Mouse (Mus musculus): ENCODE measurements around the gene Sgsh. TPM values are rescaled to one million over a fixed set of nuclear protein-coding genes. Genes with fewer than 3 reads are reported as not detected.

The Sgsh gene
- total RNA-seq, 1 experiment from 2014 or later, result 17.9 TPM

DNA sequence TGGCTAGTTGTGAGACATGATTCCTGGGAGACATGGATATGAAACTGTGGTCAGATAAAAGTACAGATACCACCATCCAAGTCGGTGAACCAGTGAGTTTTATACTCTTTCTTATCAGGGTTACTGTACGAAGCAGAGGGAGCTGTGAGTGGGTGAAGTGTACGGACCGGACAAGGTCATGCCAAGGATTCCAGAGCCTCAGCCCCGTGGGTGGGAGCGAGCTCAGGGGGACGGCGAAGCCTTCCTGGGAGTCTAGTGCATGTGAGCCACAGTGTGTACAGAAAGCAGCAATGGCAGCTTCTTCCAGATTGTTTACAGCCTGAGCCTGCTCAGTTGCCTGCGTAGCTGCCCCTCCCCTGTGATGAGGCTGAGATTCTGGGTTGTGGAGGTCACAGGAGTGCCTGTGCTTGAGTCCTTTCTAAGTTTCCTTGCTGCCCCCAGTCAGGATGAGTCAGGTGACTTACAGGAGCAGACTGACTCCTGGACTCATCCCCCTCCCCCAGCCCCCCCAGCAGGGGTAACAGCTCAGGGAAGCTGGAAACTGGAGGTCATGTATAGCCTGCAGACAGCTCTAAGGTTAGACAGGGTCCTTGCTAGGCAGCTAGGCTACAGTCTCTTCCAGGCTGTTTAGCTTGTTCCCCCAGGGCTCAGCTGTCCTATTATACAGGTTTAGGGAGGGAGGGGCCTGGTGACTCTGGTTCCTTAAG, 26.4 kb upstream of the Sgsh start:
- no peak for ATAC-seq (ENCODE audit: extremely low read depth, insufficient number of reproducible peaks, low FRiP score, poor library complexity, severe bottlenecking)

GRCm38 (mm10) chr11:119378551-119378950, 23.2 kb upstream of the Sgsh start:
- ATAC-seq (ENCODE audit: extremely low read depth, insufficient number of reproducible peaks, low FRiP score, poor library complexity, severe bottlenecking), result no peak

- peak; percentile 59 for ATAC-seq (ENCODE audit: extremely low read depth, insufficient number of reproducible peaks, low FRiP score, poor library complexity, severe bottlenecking)
Measured at GRCm38 (mm10) chr11:119377326-119377725, 22.0 kb upstream of the Sgsh start.

GRCm38 (mm10) chr11:119375425-119375824, 20.1 kb upstream of the Sgsh start:
- ATAC-seq (ENCODE audit: extremely low read depth, insufficient number of reproducible peaks, low FRiP score, poor library complexity, severe bottlenecking), result no peak

- ATAC-seq (ENCODE audit: extremely low read depth, insufficient number of reproducible peaks, low FRiP score, poor library complexity, severe bottlenecking), result peak; percentile 95
Measured at GRCm38 (mm10) chr11:119363534-119364145, 8.3 kb upstream of the Sgsh start.

- no peak for ATAC-seq (ENCODE audit: extremely low read depth, insufficient number of reproducible peaks, low FRiP score, poor library complexity, severe bottlenecking)
Measured at GRCm38 (mm10) chr11:119362769-119363533, 7.6 kb upstream of the Sgsh start.

DNA sequence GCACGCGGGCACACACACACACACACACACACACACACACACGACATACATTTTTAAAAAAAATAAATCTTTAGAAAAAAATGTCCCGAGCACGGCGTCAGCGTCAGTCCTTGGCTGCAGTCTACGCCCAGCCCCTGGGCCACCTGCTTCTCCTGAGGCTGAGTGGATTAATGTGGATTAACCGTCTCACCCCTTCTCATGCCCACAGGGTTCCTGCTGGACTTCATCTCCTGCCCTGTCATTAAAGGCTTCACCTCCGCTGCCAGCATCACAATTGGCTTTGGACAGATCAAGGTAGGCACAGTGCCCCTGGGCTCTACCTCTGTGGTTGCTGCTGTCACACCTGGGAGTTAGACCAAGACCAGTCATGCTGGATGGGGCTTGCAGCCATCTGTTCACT, 3.8 kb upstream of the Sgsh start:
- no peak for ATAC-seq (ENCODE audit: extremely low read depth, insufficient number of reproducible peaks, low FRiP score, poor library complexity, severe bottlenecking)

DNA sequence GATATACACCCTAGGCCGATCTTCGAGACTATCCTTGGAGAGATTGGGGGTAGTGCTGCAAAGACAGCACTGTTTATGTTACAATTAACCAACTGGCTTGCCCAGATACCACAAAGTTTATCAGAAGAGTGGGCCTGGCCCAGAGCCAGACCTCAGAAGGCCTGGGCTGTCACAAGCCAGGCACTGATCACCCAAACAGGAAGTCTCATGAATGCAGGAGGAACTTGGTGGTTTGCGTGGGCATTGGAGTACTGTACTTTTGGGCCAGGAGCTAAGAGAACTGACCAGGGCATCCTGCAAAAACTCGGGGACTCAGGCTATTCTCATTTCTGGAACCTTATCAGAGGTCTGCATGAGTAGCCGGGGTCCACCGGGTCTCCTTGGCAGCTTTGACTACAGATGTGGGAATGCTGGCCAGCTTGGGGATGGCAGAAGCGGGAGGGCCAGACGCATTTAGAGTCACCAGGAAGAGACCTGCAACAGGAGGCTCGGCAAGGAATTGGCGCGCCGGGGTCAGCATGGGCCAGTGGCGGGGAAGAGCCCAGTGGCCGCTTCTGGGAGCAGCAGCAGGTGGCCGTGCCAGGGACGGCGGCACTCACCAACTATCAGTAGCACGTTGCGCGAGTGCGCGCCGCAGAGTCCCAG, 416 bp downstream of the Sgsh start:
- peak; percentile 54; the same call in 1 of the 2 replicates for ATAC-seq (ENCODE audit: extremely low read depth, insufficient number of reproducible peaks, low FRiP score, poor library complexity, severe bottlenecking)

DNA sequence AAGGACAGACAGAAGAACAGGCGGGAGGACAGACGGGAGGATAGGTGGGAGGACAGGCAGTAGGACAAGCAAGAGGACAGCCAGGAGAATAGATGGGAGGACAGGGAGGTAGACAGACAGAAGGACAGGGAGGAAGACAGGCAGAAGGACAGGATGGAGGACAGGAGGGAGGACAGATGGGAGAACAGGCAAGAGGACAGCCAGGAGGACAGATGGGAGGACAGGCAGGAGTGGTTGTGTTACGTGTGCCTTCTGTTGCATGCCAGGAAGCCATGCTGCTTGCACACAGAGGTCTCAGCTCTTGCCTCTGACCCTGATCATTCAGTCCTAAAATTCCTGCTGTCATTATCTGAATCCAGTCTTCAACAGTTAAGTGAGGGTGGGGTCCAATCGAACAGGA, 1.4 kb downstream of the Sgsh start:
- ATAC-seq (ENCODE audit: extremely low read depth, insufficient number of reproducible peaks, low FRiP score, poor library complexity, severe bottlenecking), result no peak

GRCm38 (mm10) chr11:119352113-119352512, 3.2 kb downstream of the Sgsh start:
- peak; percentile 59 for ATAC-seq (ENCODE audit: extremely low read depth, insufficient number of reproducible peaks, low FRiP score, poor library complexity, severe bottlenecking)

DNA sequence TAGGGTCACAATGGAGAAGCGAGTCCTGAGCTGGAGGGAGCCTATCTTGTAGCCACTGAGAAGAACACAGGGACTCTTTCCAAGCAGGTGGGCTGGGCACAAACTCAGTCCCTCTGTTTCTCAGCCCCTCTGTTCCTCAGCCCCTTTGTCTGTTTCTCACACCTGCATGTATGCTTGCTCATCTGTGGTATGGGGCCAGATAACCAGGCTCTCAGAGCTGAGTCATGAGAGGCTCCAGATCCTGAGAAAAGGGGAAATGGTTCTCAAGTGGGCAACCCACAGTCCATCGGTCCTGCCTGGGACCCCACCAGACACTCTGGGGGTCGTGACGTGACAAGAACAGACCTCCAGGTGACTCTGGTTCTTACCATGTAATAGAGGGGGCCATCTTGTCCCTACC, 8.2 kb downstream of the Sgsh start:
- ATAC-seq (ENCODE audit: extremely low read depth, insufficient number of reproducible peaks, low FRiP score, poor library complexity, severe bottlenecking), result no peak

- no peak for ATAC-seq (ENCODE audit: extremely low read depth, insufficient number of reproducible peaks, low FRiP score, poor library complexity, severe bottlenecking)
Measured at GRCm38 (mm10) chr11:119344865-119345264, 10.5 kb downstream of the Sgsh start.

GRCm38 (mm10) chr11:119344178-119344577, 11.2 kb downstream of the Sgsh start:
- ATAC-seq (ENCODE audit: extremely low read depth, insufficient number of reproducible peaks, low FRiP score, poor library complexity, severe bottlenecking), result no peak

DNA sequence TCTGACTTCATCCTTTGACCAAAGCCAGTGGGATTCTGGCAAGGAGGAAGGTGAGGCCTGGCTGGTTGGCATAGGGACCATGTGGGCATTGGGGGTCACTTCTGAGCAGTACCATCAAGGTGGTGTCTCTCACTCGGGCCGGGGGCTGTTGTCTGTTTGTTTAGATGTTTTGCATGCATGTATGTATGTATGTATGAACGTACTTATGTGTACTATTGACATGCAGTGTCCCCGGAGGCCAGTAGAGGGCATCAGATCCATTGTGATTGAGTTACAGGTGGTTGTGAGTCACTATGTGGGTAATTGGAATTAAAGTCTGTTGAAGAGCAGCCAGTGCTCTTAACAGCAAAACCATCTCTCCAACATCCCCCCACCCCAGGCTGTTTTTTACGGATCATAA, 15.7 kb downstream of the Sgsh start:
- ATAC-seq (ENCODE audit: extremely low read depth, insufficient number of reproducible peaks, low FRiP score, poor library complexity, severe bottlenecking), result peak; percentile 87

- no peak for ATAC-seq (ENCODE audit: extremely low read depth, insufficient number of reproducible peaks, low FRiP score, poor library complexity, severe bottlenecking)
Measured at GRCm38 (mm10) chr11:119339179-119339578, 16.2 kb downstream of the Sgsh start.

GRCm38 (mm10) chr11:119338271-119339059, 16.9 kb downstream of the Sgsh start:
- no peak for ATAC-seq (ENCODE audit: extremely low read depth, insufficient number of reproducible peaks, low FRiP score, poor library complexity, severe bottlenecking)

GRCm38 (mm10) chr11:119331970-119332369, 23.4 kb downstream of the Sgsh start:
- no peak for ATAC-seq (ENCODE audit: extremely low read depth, insufficient number of reproducible peaks, low FRiP score, poor library complexity, severe bottlenecking)

- ATAC-seq (ENCODE audit: extremely low read depth, insufficient number of reproducible peaks, low FRiP score, poor library complexity, severe bottlenecking), result no peak
Measured at GRCm38 (mm10) chr11:119330592-119330991, 24.7 kb downstream of the Sgsh start.

GRCm38 (mm10) chr11:119325068-119325467, 30.3 kb downstream of the Sgsh start:
- ATAC-seq (ENCODE audit: extremely low read depth, insufficient number of reproducible peaks, low FRiP score, poor library complexity, severe bottlenecking), result no peak

All from neutrophil, adult 5-6 weeks (primary cell).